Mouse (Mus musculus): ENCODE measurements around the gene Trim10. TPM values are rescaled to one million over a fixed set of nuclear protein-coding genes. Genes with fewer than 3 reads are reported as not detected.

Gene Trim10
- total and polyA plus RNA-seq, 2 experiments from 2014 or later, result 0.22 TPM; not detected in 1

- DNase-seq (peak; percentile 65), ATAC-seq (peak; percentile 76)
- no peaks in the 10 kb centered on the region for H3K4me1 ChIP-seq (ENCODE audit: insufficient read depth)
- no peak overlapping the region for H3K4me3 ChIP-seq (ENCODE audit: low read depth, low read length)
- no peak overlapping the region for H3K27ac ChIP-seq (ENCODE audit: low read depth, low read length)
- no peak overlapping the region for H3K4me2 ChIP-seq (ENCODE audit: low read depth)
- TF ChIP-seq CTCF (IDR thresholded peaks at IDR 0.05; ENCODE audit: low read depth), result peak; percentile 85
- H3K9ac ChIP-seq, result no peak overlapping the region
- H3K27me3 ChIP-seq (ENCODE audit: insufficient read depth, low read length), result no peaks in the 10 kb centered on the region
- H3K36me3 ChIP-seq (ENCODE audit: insufficient read depth), result no peaks in the 10 kb centered on the region
- 6% methylated on average over 2 of the region's 2 CpGs for WGBS
- H3K9me3 ChIP-seq (ENCODE audit: low read length), result no peaks in the 10 kb centered on the region
These were observed 23.0 kb downstream of the Trim10 start for GRCm38 (mm10) chr17:36892362-36892761.

DNA sequence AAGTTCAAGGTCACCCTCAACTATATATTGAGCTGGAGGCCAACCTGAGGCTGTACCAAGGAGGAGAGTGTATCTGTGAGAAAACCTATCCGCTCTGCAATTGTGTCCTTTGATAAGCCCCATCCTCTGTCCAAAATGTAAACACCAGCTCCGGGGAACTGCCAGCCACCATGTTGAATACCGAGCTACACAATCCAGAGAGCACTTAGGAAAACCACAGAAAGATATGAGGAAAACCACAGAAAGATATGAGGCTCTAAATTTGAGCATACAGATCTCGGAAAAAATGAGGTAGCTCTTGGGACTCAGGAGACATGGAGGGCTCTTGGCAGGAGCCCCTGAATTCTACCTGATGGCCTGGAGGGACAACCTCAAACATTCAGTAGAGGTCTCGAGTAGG, 24.0 kb downstream of the Trim10 start:
- WGBS, result 79% methylated on average over 5 of the region's 5 CpGs
- ATAC-seq, result no peak
- DNase-seq, result no peak

DNA sequence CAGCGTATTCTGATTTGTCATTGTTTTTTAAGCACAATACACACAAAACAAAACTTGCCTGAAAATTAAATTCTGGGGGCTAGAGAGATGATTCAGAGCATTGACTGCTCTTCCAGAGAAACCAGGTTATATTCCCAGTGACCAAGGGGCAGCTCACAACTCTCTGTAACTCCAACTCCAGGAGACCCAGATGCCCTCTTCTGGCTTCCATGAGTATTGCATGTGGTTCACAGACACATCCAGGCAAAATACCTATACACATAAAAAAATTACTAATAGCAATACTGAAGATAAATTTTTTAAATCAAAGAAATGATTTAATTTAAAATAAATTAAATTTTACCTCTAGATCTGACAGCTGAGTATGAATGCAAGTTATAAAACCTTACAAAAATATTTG, 27.2 kb downstream of the Trim10 start:
- no peak overlapping the region for H3K4me3 ChIP-seq (ENCODE audit: low read depth, low read length)
- peak; percentile 59 for TF ChIP-seq CTCF (IDR thresholded peaks at IDR 0.05; ENCODE audit: low read depth)
- no peak overlapping the region for H3K9ac ChIP-seq
- no peak for ATAC-seq
- no peak overlapping the region for H3K27ac ChIP-seq (ENCODE audit: low read depth, low read length)
- no peaks in the 10 kb centered on the region for H3K36me3 ChIP-seq (ENCODE audit: insufficient read depth)
- no peaks in the 10 kb centered on the region for H3K4me1 ChIP-seq (ENCODE audit: insufficient read depth)
- H3K9me3 ChIP-seq (ENCODE audit: low read length), result no peaks in the 10 kb centered on the region
- peak; percentile 11 for DNase-seq
- H3K4me2 ChIP-seq (ENCODE audit: low read depth), result no peak overlapping the region
- H3K27me3 ChIP-seq (ENCODE audit: insufficient read depth, low read length), result no peaks in the 10 kb centered on the region
- 94% methylated on average over 1 of the region's 1 CpGs for WGBS

More for the DNA sequence above, 24.0 kb downstream of the Trim10 start:
- Histone ChIP-seq H3K9me3 (ENCODE audit: low read length) (no peaks in the 10 kb centered on the region), H3K27me3 (ENCODE audit: insufficient read depth, low read length) (no peaks in the 10 kb centered on the region), H3K27ac (ENCODE audit: low read depth, low read length) (no peak overlapping the region), H3K36me3 (ENCODE audit: insufficient read depth) (no peaks in the 10 kb centered on the region), H3K9ac (no peak overlapping the region), H3K4me1 (ENCODE audit: insufficient read depth) (no peaks in the 10 kb centered on the region), H3K4me3 (ENCODE audit: low read depth, low read length) (no peak overlapping the region), H3K4me2 (ENCODE audit: low read depth) (no peak overlapping the region)
- TF ChIP-seq CTCF (IDR thresholded peaks at IDR 0.05; ENCODE audit: low read depth), result no peak

DNA sequence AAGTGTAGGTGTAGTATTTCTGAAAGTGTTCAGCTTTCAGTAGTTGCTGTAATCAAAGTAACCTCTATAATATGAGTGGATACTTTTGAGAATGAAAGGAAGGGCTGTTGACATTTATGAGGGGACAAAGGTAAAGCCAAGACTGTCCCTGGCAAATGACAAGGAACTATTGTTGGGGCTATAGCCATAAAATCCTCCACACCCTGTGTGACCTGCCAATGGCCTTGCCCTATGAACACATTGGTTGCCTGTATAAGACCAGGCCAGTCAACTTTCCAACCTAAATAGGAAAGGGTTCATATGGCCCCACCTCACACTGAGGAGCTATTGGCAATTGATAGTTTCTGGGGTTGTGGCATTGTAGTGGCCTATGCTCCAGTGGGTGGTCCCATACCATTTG, 27.7 kb downstream of the Trim10 start:
- no peak for TF ChIP-seq CTCF (IDR thresholded peaks at IDR 0.05; ENCODE audit: low read depth)
- H3K27me3 ChIP-seq (ENCODE audit: insufficient read depth, low read length), result no peaks in the 10 kb centered on the region
- DNase-seq (no peak), ATAC-seq (no peak)
- H3K4me1 ChIP-seq (ENCODE audit: insufficient read depth), result no peaks in the 10 kb centered on the region
- H3K27ac ChIP-seq (ENCODE audit: low read depth, low read length), result no peak overlapping the region
- H3K9me3 ChIP-seq (ENCODE audit: low read length), result no peaks in the 10 kb centered on the region
- H3K9ac ChIP-seq, result no peak overlapping the region
- no peak overlapping the region for H3K4me3 ChIP-seq (ENCODE audit: low read depth, low read length)
- H3K4me2 ChIP-seq (ENCODE audit: low read depth), result no peak overlapping the region
- H3K36me3 ChIP-seq (ENCODE audit: insufficient read depth), result no peaks in the 10 kb centered on the region

DNA sequence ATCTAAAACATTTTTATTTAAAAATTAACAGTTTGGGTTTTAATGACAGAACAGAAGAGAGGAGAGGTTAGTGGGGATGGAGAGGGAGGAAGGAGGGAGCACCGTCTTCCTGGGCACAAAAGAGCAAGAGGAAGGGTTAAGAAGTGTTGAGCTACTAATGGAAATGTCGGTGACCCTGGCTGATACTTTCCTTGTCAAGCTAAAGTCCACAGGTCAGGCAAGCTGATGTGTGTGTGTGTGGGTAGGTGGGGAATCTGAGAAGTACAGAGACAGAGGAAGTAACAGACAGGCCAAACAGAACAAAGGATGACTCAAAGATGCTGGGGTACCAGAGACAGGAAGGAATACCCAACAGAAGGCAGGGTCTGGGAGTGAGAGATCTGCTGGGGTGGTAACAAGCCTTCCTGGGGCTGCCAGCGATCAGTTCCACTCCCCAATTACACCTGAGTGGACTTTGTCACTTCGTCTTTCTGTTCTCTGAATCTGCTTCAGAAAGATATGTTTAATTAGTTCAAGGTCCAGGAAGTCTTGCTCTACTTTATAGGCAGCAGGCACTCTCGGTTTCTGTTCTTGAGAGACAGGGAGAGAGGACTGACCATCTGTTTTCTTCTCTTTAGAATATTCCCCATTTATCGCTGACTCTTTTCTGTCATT, 28.3 kb downstream of the Trim10 start, which contains the start of gene Trim31:
Trim31 (plus strand) TSS at position 567 of the 654 bp plus-strand sequence.
- Histone ChIP-seq H3K4me2 (ENCODE audit: low read depth) (no peak within 1 kb of the TSS), H3K9me3 (ENCODE audit: low read length) (no peaks in the 10 kb centered on the region), H3K27ac (ENCODE audit: low read depth, low read length) (no peak within 1 kb of the TSS), H3K4me1 (ENCODE audit: insufficient read depth) (no peaks in the 10 kb centered on the region), H3K27me3 (ENCODE audit: insufficient read depth, low read length) (no peaks in the 10 kb centered on the region), H3K36me3 (ENCODE audit: insufficient read depth) (no peaks in the 10 kb centered on the region), H3K4me3 (ENCODE audit: low read depth, low read length) (no peak within 1 kb of the TSS), H3K9ac (no peak within 1 kb of the TSS)
- ATAC-seq (no peak), DNase-seq (no peak)
- 76% methylated on average over 6 of the region's 6 CpGs for WGBS
- no peak for TF ChIP-seq CTCF (IDR thresholded peaks at IDR 0.05; ENCODE audit: low read depth)

DNA sequence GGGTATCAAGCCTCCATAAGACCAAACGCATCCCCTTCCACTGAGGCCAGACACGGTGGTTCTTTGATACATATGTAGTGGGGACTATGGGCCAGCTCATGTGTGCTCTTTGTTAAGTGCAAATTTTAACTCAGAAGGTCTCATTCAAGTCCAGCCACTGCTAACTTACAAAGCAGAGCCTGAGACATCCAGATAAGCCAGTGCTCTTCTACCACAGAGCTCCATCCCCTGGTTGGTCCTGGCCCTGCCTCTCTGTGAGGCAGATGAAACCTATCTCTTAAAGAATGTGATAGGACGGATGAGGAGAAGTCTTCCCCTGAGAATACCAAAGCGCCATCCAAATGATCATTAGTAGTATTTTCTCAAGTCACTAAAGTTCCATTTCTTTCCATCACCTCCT, 30.0 kb downstream of the Trim10 start:
- no peak overlapping the region for H3K27ac ChIP-seq (ENCODE audit: low read depth, low read length)
- no peaks in the 10 kb centered on the region for H3K9me3 ChIP-seq (ENCODE audit: low read length)
- H3K36me3 ChIP-seq (ENCODE audit: insufficient read depth), result no peaks in the 10 kb centered on the region
- no peak overlapping the region for H3K9ac ChIP-seq
- no peak overlapping the region for H3K4me2 ChIP-seq (ENCODE audit: low read depth)
- H3K4me1 ChIP-seq (ENCODE audit: insufficient read depth), result no peaks in the 10 kb centered on the region
- WGBS, result 88% methylated on average over 4 of the region's 4 CpGs
- no peak overlapping the region for H3K4me3 ChIP-seq (ENCODE audit: low read depth, low read length)
- DNase-seq (no peak), ATAC-seq (no peak)
- no peak for TF ChIP-seq CTCF (IDR thresholded peaks at IDR 0.05; ENCODE audit: low read depth)
- no peaks in the 10 kb centered on the region for H3K27me3 ChIP-seq (ENCODE audit: insufficient read depth, low read length)

DNA sequence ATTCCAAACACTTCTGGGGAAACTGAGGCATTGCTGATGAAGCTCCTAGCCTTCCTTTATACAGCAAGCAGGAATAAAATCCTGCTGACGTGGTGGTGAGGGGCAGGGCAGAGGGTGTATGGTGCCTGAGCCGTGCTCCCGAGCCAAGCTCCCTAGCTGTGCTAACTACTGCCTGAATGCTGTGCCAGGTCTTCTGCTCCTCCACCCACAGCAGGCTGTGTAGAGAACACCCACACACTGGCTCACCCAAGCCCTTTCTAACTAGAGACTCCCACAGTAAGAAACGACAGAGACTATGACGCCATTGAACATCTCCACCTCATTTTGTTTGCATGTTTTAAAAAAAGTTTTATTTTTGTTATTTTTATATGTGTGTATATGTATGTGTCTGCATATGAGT, 30.6 kb downstream of the Trim10 start:
- no peaks in the 10 kb centered on the region for H3K36me3 ChIP-seq (ENCODE audit: insufficient read depth)
- ATAC-seq, result no peak
- no peak overlapping the region for H3K9ac ChIP-seq
- no peaks in the 10 kb centered on the region for H3K9me3 ChIP-seq (ENCODE audit: low read length)
- no peak for DNase-seq
- H3K27ac ChIP-seq (ENCODE audit: low read depth, low read length), result no peak overlapping the region
- H3K4me3 ChIP-seq (ENCODE audit: low read depth, low read length), result no peak overlapping the region
- TF ChIP-seq CTCF (IDR thresholded peaks at IDR 0.05; ENCODE audit: low read depth), result no peak
- H3K27me3 ChIP-seq (ENCODE audit: insufficient read depth, low read length), result no peaks in the 10 kb centered on the region
- no peaks in the 10 kb centered on the region for H3K4me1 ChIP-seq (ENCODE audit: insufficient read depth)
- H3K4me2 ChIP-seq (ENCODE audit: low read depth), result no peak overlapping the region
- WGBS, result 87% methylated on average over 5 of the region's 5 CpGs
